Mouse (Mus musculus): ENCODE results near the gene Efhc1.

- TF ChIP-seq POLR2A (IDR thresholded peaks at IDR 0.05; ENCODE audit: insufficient read depth, low read length) = no peak
- TF ChIP-seq CTCF (IDR thresholded peaks at IDR 0.05; ENCODE audit: low read depth, low read length) = no peak
- no peak for TF ChIP-seq EP300 (IDR thresholded peaks at IDR 0.05; ENCODE audit: insufficient read depth, low read depth, low read length)
Measured at GRCm38 (mm10) chr1:21007941-21008701, 56.7 kb downstream of the Efhc1 start.

Data from ES-Bruce4 (cell line).